Comparison of ENCODE assay signal across 11 mouse cellular contexts in the genomic region with DNA sequence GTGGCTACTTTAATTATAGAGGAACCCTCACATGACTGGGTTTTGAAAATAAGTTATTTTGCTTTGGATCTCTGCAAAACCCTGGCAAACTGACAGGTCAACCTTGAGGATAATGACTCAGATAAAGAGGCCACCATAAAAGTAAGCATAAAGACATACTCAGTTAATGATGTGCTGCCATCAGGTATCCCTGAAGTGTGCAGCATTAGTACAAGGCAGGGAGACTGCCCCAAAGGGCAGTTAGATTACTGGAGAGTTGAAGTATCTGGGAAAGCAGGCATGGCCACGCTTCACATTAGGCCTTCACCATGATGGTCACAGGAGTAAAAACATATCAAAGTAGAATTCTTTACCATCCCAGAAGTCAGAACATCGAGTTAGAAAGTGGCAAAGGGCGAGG. TPM values are rescaled to one million over a fixed set of nuclear protein-coding genes. Genes with fewer than 3 reads are reported as not detected.
DNase-seq lines count a peak whose midpoint lies in the region; ATAC-seq lines count a peak whose summit lies in the region.
"Had no signal": no experiment of that assay in that cellular context is flagged by ENCODE, and none has a peak within 500 bp of the region (broad histone marks: within the 10 kb centered on the region; RNA-seq: fewer than 3 reads in every experiment).

No protein-coding gene starts in this region.

- 61% methylated on average over 3 of the region's 3 CpGs for WGBS in heart, embryonic 12.5 days
- WGBS in embryonic facial prominence, embryonic 12.5 days = 49% methylated on average over 3 of the region's 3 CpGs
- WGBS in hindbrain, embryonic 13.5 days = 84% methylated on average over 3 of the region's 3 CpGs
- WGBS in midbrain, embryonic 14.5 days = 77% methylated on average over 3 of the region's 3 CpGs

- no peaks in the 10 kb centered on the region for H3K9me3 ChIP-seq in heart, embryonic 12.5 days (replicated peaks)
- no peaks in the 10 kb centered on the region for H3K9me3 ChIP-seq in embryonic facial prominence, embryonic 12.5 days
- H3K9me3 ChIP-seq in hindbrain, embryonic 13.5 days = no peaks in the 10 kb centered on the region
- no peaks in the 10 kb centered on the region for H3K9me3 ChIP-seq in midbrain, embryonic 14.5 days (ENCODE audit: control insufficient read depth, low read length)

- peak overlapping the region; percentile 56 for H3K4me3 ChIP-seq in heart, embryonic 12.5 days
- H3K4me3 ChIP-seq in embryonic facial prominence, embryonic 12.5 days = peak overlapping the region; percentile 59
- H3K4me3 ChIP-seq in hindbrain, embryonic 13.5 days = peak overlapping the region; percentile 47
- H3K4me3 ChIP-seq in midbrain, embryonic 14.5 days (replicated peaks; ENCODE audit: low read depth, low read length) = peak overlapping the region; percentile 46

- no peak overlapping the region for H3K27ac ChIP-seq in heart, embryonic 12.5 days (ENCODE audit: poor library complexity, severe bottlenecking)
- H3K27ac ChIP-seq in embryonic facial prominence, embryonic 12.5 days = no peak overlapping the region
- no peak overlapping the region for H3K27ac ChIP-seq in hindbrain, embryonic 13.5 days
- H3K27ac ChIP-seq in midbrain, embryonic 14.5 days (replicated peaks; ENCODE audit: low read depth, low read length) = no peak overlapping the region

- no peak for ATAC-seq in heart, embryonic 12.5 days (ENCODE audit: insufficient number of reproducible peaks, low FRiP score)
- ATAC-seq in embryonic facial prominence, embryonic 12.5 days (ENCODE audit: insufficient number of reproducible peaks, insufficient read depth, low FRiP score, low TSS enrichment) = no peak
- no peak for ATAC-seq in hindbrain, embryonic 13.5 days (ENCODE audit: low FRiP score)
- no peak for ATAC-seq in midbrain, embryonic 14.5 days (ENCODE audit: low FRiP score, low TSS enrichment)

- H3K9ac ChIP-seq in heart, embryonic 12.5 days = peak overlapping the region; percentile 71
- H3K9ac ChIP-seq in embryonic facial prominence, embryonic 12.5 days = peak overlapping the region; percentile 49; the same call in 1 of the 2 replicates
- H3K9ac ChIP-seq in hindbrain, embryonic 13.5 days = 0 out of 2 replicates have a peak overlapping the region, but pooled peaks have one; percentile 39
- no peak overlapping the region; the same call in 1 of the 2 replicates for H3K9ac ChIP-seq in midbrain, embryonic 14.5 days (replicated peaks; ENCODE audit: low read length)

- H3K27me3 ChIP-seq in heart, embryonic 12.5 days (replicated peaks) = no peaks in the 10 kb centered on the region
- H3K27me3 ChIP-seq in embryonic facial prominence, embryonic 12.5 days = no peaks in the 10 kb centered on the region
- peaks cover 9% of the 10 kb centered on the region; the same call in 1 of the 2 replicates for H3K27me3 ChIP-seq in hindbrain, embryonic 13.5 days
- no peaks in the 10 kb centered on the region for H3K27me3 ChIP-seq in midbrain, embryonic 14.5 days (ENCODE audit: control insufficient read depth, insufficient read depth, low read length)

- peaks cover 21% of the 10 kb centered on the region for H3K36me3 ChIP-seq in heart, embryonic 12.5 days
- H3K36me3 ChIP-seq in embryonic facial prominence, embryonic 12.5 days = peaks cover 21% of the 10 kb centered on the region
- H3K36me3 ChIP-seq in hindbrain, embryonic 13.5 days = no peaks in the 10 kb centered on the region; the same call in 1 of the 2 replicates
- H3K36me3 ChIP-seq in midbrain, embryonic 14.5 days (ENCODE audit: control insufficient read depth, insufficient read depth, low read length) = no peaks in the 10 kb centered on the region

- H3K4me2 ChIP-seq in heart, embryonic 12.5 days = peak overlapping the region; percentile 79
- H3K4me2 ChIP-seq in embryonic facial prominence, embryonic 12.5 days (replicated peaks) = peak overlapping the region; percentile 70
- H3K4me2 ChIP-seq in hindbrain, embryonic 13.5 days = peak overlapping the region; percentile 67
- H3K4me2 ChIP-seq in midbrain, embryonic 14.5 days (ENCODE audit: low read length) = peak overlapping the region; percentile 74

- H3K4me1 ChIP-seq in heart, embryonic 12.5 days (replicated peaks) = peaks cover 10% of the 10 kb centered on the region; the same call in 1 of the 2 replicates
- peaks cover 11% of the 10 kb centered on the region for H3K4me1 ChIP-seq in embryonic facial prominence, embryonic 12.5 days
- H3K4me1 ChIP-seq in hindbrain, embryonic 13.5 days (replicated peaks) = peaks cover 6% of the 10 kb centered on the region; the same call in 1 of the 2 replicates
- peaks cover 2% of the 10 kb centered on the region; the same call in 1 of the 2 replicates for H3K4me1 ChIP-seq in midbrain, embryonic 14.5 days (ENCODE audit: control insufficient read depth, insufficient read depth, low read length)

- intact Hi-C loops in heart, postnatal 14 days (cut with DNase I) = loop anchor here (5.0 to 10.0 kb wide), 4 partner anchors 92 to 620 kb away; partner anchors contain the start of genes Hspb3 and Snx18

- no peak for DNase-seq in heart, postnatal 14 days
- no peak for DNase-seq in midbrain, embryonic 14.5 days
- no peak for DNase-seq in cerebellum, adult 8-10 months
- no peak for DNase-seq in cerebellum, adult 9-11 months
- no peak for DNase-seq in spleen, postnatal 10 days (ENCODE audit: low spot score in 2 of 2)

RNA-seq across cellular contexts. Expression of gene Gpx8, which starts 1.3 kb away (rescaled TPM):
- polyA plus RNA-seq in heart, embryonic 12.5 days (2016; fragmentation: Nextera tagmentation; extraction: Ambion mirVana) = 142 and 148 TPM in 2 replicates
- 10 to 100 TPM; 36.1 to 41.0 TPM for total RNA-seq in heart, postnatal 14 days (2021)
- polyA plus RNA-seq in embryonic facial prominence, embryonic 12.5 days (2016; fragmentation: Nextera tagmentation; extraction: Ambion mirVana) = 152 and 164 TPM in 2 replicates
- polyA plus RNA-seq in hindbrain, embryonic 13.5 days (2015; fragmentation: Nextera tagmentation; extraction: Ambion mirVana) = 78.5 and 78.6 TPM in 2 replicates
- polyA plus RNA-seq in midbrain, embryonic 14.5 days (2014; fragmentation: Nextera tagmentation; extraction: Ambion mirVana) = 35.3 and 53.0 TPM in 2 replicates

RNA-seq across cellular contexts. Expression of gene Cdc20b, which starts 10.0 kb away (rescaled TPM):
- not detected in 2 replicates for polyA plus RNA-seq in heart, embryonic 12.5 days (2016; fragmentation: Nextera tagmentation; extraction: Ambion mirVana)
- total RNA-seq in heart, postnatal 14 days (2021) = not detected
- not detected in 2 replicates for polyA plus RNA-seq in embryonic facial prominence, embryonic 12.5 days (2016; fragmentation: Nextera tagmentation; extraction: Ambion mirVana)
- polyA plus RNA-seq in hindbrain, embryonic 13.5 days (2015; fragmentation: Nextera tagmentation; extraction: Ambion mirVana) = 0.35 and 0.86 TPM in 2 replicates
- polyA plus RNA-seq in midbrain, embryonic 14.5 days (2014; fragmentation: Nextera tagmentation; extraction: Ambion mirVana) = 0.13 and 0.75 TPM in 2 replicates
- total RNA-seq: adrenal gland, postnatal 36 days had no signal

RNA-seq across cellular contexts. Expression of gene Mcidas, which starts 51.2 kb away (rescaled TPM):
- polyA plus RNA-seq in heart, embryonic 12.5 days (2016; fragmentation: Nextera tagmentation; extraction: Ambion mirVana) = not detected in 2 replicates
- total RNA-seq in heart, postnatal 14 days (2021) = not detected
- polyA plus RNA-seq in embryonic facial prominence, embryonic 12.5 days (2016; fragmentation: Nextera tagmentation; extraction: Ambion mirVana) = 0.24 and 0.26 TPM in 2 replicates
- polyA plus RNA-seq in hindbrain, embryonic 13.5 days (2015; fragmentation: Nextera tagmentation; extraction: Ambion mirVana) = 0.60 and 1.6 TPM in 2 replicates
- 0.22 and 0.27 TPM in 2 replicates for polyA plus RNA-seq in midbrain, embryonic 14.5 days (2014; fragmentation: Nextera tagmentation; extraction: Ambion mirVana)
- total RNA-seq: adrenal gland, postnatal 36 days had no signal
- polyA plus RNA-seq: spleen, adult 2 months had no signal

RNA-seq across cellular contexts. Expression of gene Gzma, which starts 55.9 kb away (rescaled TPM):
- not detected in 2 replicates for polyA plus RNA-seq in heart, embryonic 12.5 days (2016; fragmentation: Nextera tagmentation; extraction: Ambion mirVana)
- total RNA-seq in heart, postnatal 14 days (2021) = 1 to 10 TPM in 1 of 2 experiments, not detected in 1; 6.1 TPM
- not detected in 2 replicates for polyA plus RNA-seq in embryonic facial prominence, embryonic 12.5 days (2016; fragmentation: Nextera tagmentation; extraction: Ambion mirVana)
- not detected in 2 replicates for polyA plus RNA-seq in hindbrain, embryonic 13.5 days (2015; fragmentation: Nextera tagmentation; extraction: Ambion mirVana)
- polyA plus RNA-seq in midbrain, embryonic 14.5 days (2014; fragmentation: Nextera tagmentation; extraction: Ambion mirVana) = not detected in 2 replicates
- total RNA-seq: layer of hippocampus, adult 8-10 months had no signal

RNA-seq across cellular contexts. Expression of gene Ccno, which starts 57.3 kb away (rescaled TPM):
- 0.14 TPM in 1 of 2 replicates, not detected in the other for polyA plus RNA-seq in heart, embryonic 12.5 days (2016; fragmentation: Nextera tagmentation; extraction: Ambion mirVana)
- total RNA-seq in heart, postnatal 14 days (2021) = under 1 TPM in 1 of 2 experiments, not detected in 1; 0.19 TPM
- 0.53 and 0.79 TPM in 2 replicates for polyA plus RNA-seq in embryonic facial prominence, embryonic 12.5 days (2016; fragmentation: Nextera tagmentation; extraction: Ambion mirVana)
- polyA plus RNA-seq in hindbrain, embryonic 13.5 days (2015; fragmentation: Nextera tagmentation; extraction: Ambion mirVana) = 0.91 and 3.0 TPM in 2 replicates
- 0.57 and 0.58 TPM in 2 replicates for polyA plus RNA-seq in midbrain, embryonic 14.5 days (2014; fragmentation: Nextera tagmentation; extraction: Ambion mirVana)
